Mouse (Mus musculus) forebrain, embryonic 11.5 days (tissue): ENCODE measurements around the gene Sf3a3. TPM values are rescaled to one million over a fixed set of nuclear protein-coding genes. Genes with fewer than 3 reads are reported as not detected.
"Not testable (repeated sequence)": the region's sequence is repeated elsewhere in the genome, so short reads cannot be mapped to it uniquely, and the experiment has no call there.

Source experiments
- ATAC-seq: fragments of 200-750 bp; cut with Nextera tagmentation; replicated peaks from 2 replicates; pipeline ENCODE4 v1.8.0; 2017; ENCODE audit warnings: moderate TSS enrichment; ENCODE audit not compliant: low FRiP score
- DNase-seq: peaks from one replicate; pipeline ENCODE4 v3.0.0-alpha.2; 2017; ENCODE audit warnings: low spot score
- H3K27ac ChIP-seq: fragments of 300-500 bp; sonication (generic); 2 replicates; pipeline ENCODE4 v1.5.1; 2014; ENCODE audit warnings: low read depth, low read length
- H3K27me3 ChIP-seq: fragments of 300-500 bp; sonication (generic); 2 replicates; pipeline ENCODE4 v1.6.1; 2014; ENCODE audit warnings: mild to moderate bottlenecking, low read length, mixed read lengths; ENCODE audit not compliant: control insufficient read depth, insufficient read depth
- H3K36me3 ChIP-seq: fragments of 300-500 bp; sonication (generic); 2 replicates; pipeline ENCODE4 v1.6.1; 2014; ENCODE audit warnings: mild to moderate bottlenecking, low read length, moderate library complexity, mixed read lengths; ENCODE audit not compliant: control insufficient read depth, insufficient read depth
- H3K4me1 ChIP-seq: fragments of 300-500 bp; sonication (generic); replicated peaks from 2 replicates; pipeline ENCODE4 v1.6.1; 2014; ENCODE audit warnings: low read length, mixed read lengths; ENCODE audit not compliant: control insufficient read depth, insufficient read depth
- H3K4me2 ChIP-seq: fragments of 300-500 bp; sonication (generic); 2 replicates; pipeline ENCODE4 v1.6.1; 2014; ENCODE audit warnings: low read depth, mild to moderate bottlenecking, low read length, moderate library complexity, mixed read lengths; ENCODE audit not compliant: severe bottlenecking
- H3K4me3 ChIP-seq: fragments of 300-500 bp; sonication (generic); 2 replicates; pipeline ENCODE4 v1.5.1; 2014; ENCODE audit warnings: low read depth, low read length
- H3K9ac ChIP-seq: fragments of 300-500 bp; sonication (generic); 2 replicates; pipeline ENCODE4 v1.6.1; 2014; ENCODE audit warnings: low read length
- H3K9me3 ChIP-seq: fragments of 300-500 bp; sonication (generic); 2 replicates; pipeline ENCODE4 v1.6.1; 2016; ENCODE audit warnings: low read length, mixed read lengths; ENCODE audit not compliant: control insufficient read depth
- WGBS: fragments of 180-500 bp; shearing (Covaris S2); extraction: QIAGEN DNeasy Blood & Tissue Kit; methylation state at CpG from one replicate; pipeline ENCODE4 v1.1.7; 2014; 5-methylcytosine and 5-hydroxymethylcytosine counted together
- polyA plus RNA-seq: library from polyadenylated mRNA; unstranded; fragments of >200 nt; fragmentation: Nextera tagmentation; extraction: Ambion mirVana; gene quantifications from 2 replicates; pipeline ENCODE4 v1.2.1, GENCODE M21; 2014

Gene Sf3a3
- polyA plus RNA-seq, 1 experiment from 2014 or later: 218 TPM

- WGBS: 30% methylated on average over 2 of the region's 2 CpGs
- DNase-seq (no peak), ATAC-seq (no peak)
- no peaks in the 10 kb centered on the region for H3K36me3 ChIP-seq
- H3K4me2 ChIP-seq: peak overlapping the region; percentile 22; the same call in 1 of the 2 replicates
- H3K9ac ChIP-seq: no peak overlapping the region
- no peaks in the 10 kb centered on the region for H3K9me3 ChIP-seq
- H3K4me1 ChIP-seq: peaks cover 24% of the 10 kb centered on the region
- H3K27me3 ChIP-seq: no peaks in the 10 kb centered on the region
- H3K27ac ChIP-seq: peak overlapping the region; percentile 75; the same call in 1 of the 2 replicates
- no peak overlapping the region for H3K4me3 ChIP-seq
These were observed 11.2 kb upstream of the Sf3a3 start for GRCm38 (mm10) chr4:124703406-124703805.

- Histone ChIP-seq H3K9ac (peak overlapping the region; percentile 55), H3K27me3 (no peaks in the 10 kb centered on the region; the same call in 1 of the 2 replicates), H3K4me3 (peak overlapping the region; percentile 12; the same call in 1 of the 2 replicates), H3K4me1 (peaks cover 31% of the 10 kb centered on the region), H3K36me3 (no peaks in the 10 kb centered on the region), H3K4me2 (peak overlapping the region; percentile 22), H3K9me3 (no peaks in the 10 kb centered on the region), H3K27ac (peak overlapping the region; percentile 75)
- ATAC-seq (peak; percentile 20; the same call in 1 of the 2 replicates), DNase-seq (peak; percentile 65)
- WGBS: 6% methylated on average over 6 of the region's 6 CpGs
These were observed 10.4 kb upstream of the Sf3a3 start for GRCm38 (mm10) chr4:124703881-124704796.

- no peak for ATAC-seq
- Histone ChIP-seq H3K36me3 (no peaks in the 10 kb centered on the region), H3K4me3 (peak overlapping the region; percentile 12; the same call in 1 of the 2 replicates), H3K27ac (peak overlapping the region; percentile 75), H3K9me3 (no peaks in the 10 kb centered on the region), H3K4me2 (peak overlapping the region; percentile 22), H3K9ac (peak overlapping the region; percentile 55), H3K4me1 (peaks cover 36% of the 10 kb centered on the region), H3K27me3 (no peaks in the 10 kb centered on the region; the same call in 1 of the 2 replicates)
- WGBS: 18% methylated on average over 11 of the region's 11 CpGs
- DNase-seq: peak; percentile 62
These were observed 9.6 kb upstream of the Sf3a3 start for GRCm38 (mm10) chr4:124704797-124705474.

GRCm38 (mm10) chr4:124705661-124706269, 8.8 kb upstream of the Sf3a3 start:
- no peak overlapping the region for H3K4me2 ChIP-seq
- no peaks in the 10 kb centered on the region; the same call in 1 of the 2 replicates for H3K27me3 ChIP-seq
- no peak overlapping the region for H3K27ac ChIP-seq
- H3K9me3 ChIP-seq: no peaks in the 10 kb centered on the region
- ATAC-seq (no peak), DNase-seq (no peak)
- no peak overlapping the region for H3K9ac ChIP-seq
- H3K4me3 ChIP-seq: no peak overlapping the region
- peaks cover 34% of the 10 kb centered on the region for H3K4me1 ChIP-seq
- no peaks in the 10 kb centered on the region for H3K36me3 ChIP-seq
- WGBS: 85% methylated on average over 23 of the region's 23 CpGs

- H3K27ac ChIP-seq, H3K4me2 ChIP-seq, H3K27me3 ChIP-seq, H3K4me3 ChIP-seq, DNase-seq, ATAC-seq, H3K9me3 ChIP-seq, H3K9ac ChIP-seq, H3K36me3 ChIP-seq: not testable (repeated sequence)
- 85% methylated on average over 25 of the region's 25 CpGs for WGBS
- peaks cover 30% of the 10 kb centered on the region for H3K4me1 ChIP-seq
These were observed 7.0 kb upstream of the Sf3a3 start for GRCm38 (mm10) chr4:124707381-124708199.

GRCm38 (mm10) chr4:124708200-124708517, 6.4 kb upstream of the Sf3a3 start:
- H3K4me3 ChIP-seq, DNase-seq, H3K36me3 ChIP-seq, H3K9me3 ChIP-seq, H3K27me3 ChIP-seq, ATAC-seq, H3K9ac ChIP-seq: not testable (repeated sequence)
- Histone ChIP-seq H3K4me1 (peaks cover 30% of the 10 kb centered on the region), H3K4me2 (peak overlapping the region; percentile 57; the same call in 1 of the 2 replicates), H3K27ac (peak overlapping the region; percentile 66; the same call in 1 of the 2 replicates)
- 17% methylated on average over 1 of the region's 1 CpGs for WGBS

- 1% methylated on average over 41 of the region's 41 CpGs for WGBS
- Histone ChIP-seq H3K27me3 (no peaks in the 10 kb centered on the region; the same call in 1 of the 2 replicates), H3K36me3 (no peaks in the 10 kb centered on the region), H3K9me3 (no peaks in the 10 kb centered on the region), H3K4me2 (peak overlapping the region; percentile 57), H3K9ac (peak overlapping the region; percentile 51), H3K4me3 (peak overlapping the region; percentile 24; the same call in 1 of the 2 replicates), H3K4me1 (peaks cover 26% of the 10 kb centered on the region), H3K27ac (peak overlapping the region; percentile 66; the same call in 1 of the 2 replicates)
- DNase-seq (peak; percentile 91), ATAC-seq (peak; percentile 77)
These were observed 5.8 kb upstream of the Sf3a3 start for GRCm38 (mm10) chr4:124708518-124709477.
